Mouse (Mus musculus) cerebellum, postnatal 14 days (tissue): ENCODE results near the gene Tlk1.

Experiments
- DNase-seq, 2 experiments: peaks; one replicate each; pipeline ENCODE4 v3.0.0; 2021; ENCODE audit warnings: mixed read lengths in 2 of 2

Gene Tlk1

GRCm38 (mm10) chr2:70825371-70826051 is at the start of gene Tlk1:
TSS of gene Tlk1 (minus strand) at chr2:70825728.
- DNase-seq: peak; percentile 81 to 85

- no peak for DNase-seq
Measured at GRCm38 (mm10) chr2:70875129-70875528, 49.6 kb upstream of the Tlk1 start.

GRCm38 (mm10) chr2:70873168-70873567 is 47.6 kb upstream of the Tlk1 start:
- no peak for DNase-seq

GRCm38 (mm10) chr2:70871466-70872022 is 46.0 kb upstream of the Tlk1 start:
- DNase-seq: peak in 1 of 2 experiments; percentile 24

GRCm38 (mm10) chr2:70870819-70871218 is 45.3 kb upstream of the Tlk1 start:
- no peak for DNase-seq

GRCm38 (mm10) chr2:70869116-70869515 is 43.6 kb upstream of the Tlk1 start:
- no peak for DNase-seq

- no peak for DNase-seq
Measured at GRCm38 (mm10) chr2:70867231-70867630, 41.7 kb upstream of the Tlk1 start.

GRCm38 (mm10) chr2:70862881-70863280 is 37.4 kb upstream of the Tlk1 start:
- DNase-seq: no peak

- DNase-seq: peak in 1 of 2 experiments; percentile 24
Measured at GRCm38 (mm10) chr2:70859740-70860139, 34.2 kb upstream of the Tlk1 start.

GRCm38 (mm10) chr2:70856971-70857370 is 31.4 kb upstream of the Tlk1 start:
- no peak for DNase-seq

- DNase-seq: no peak
Measured at GRCm38 (mm10) chr2:70854231-70854888, 28.8 kb upstream of the Tlk1 start.

GRCm38 (mm10) chr2:70853329-70853728 is 27.8 kb upstream of the Tlk1 start:
- DNase-seq: no peak

GRCm38 (mm10) chr2:70852796-70853221 is 27.3 kb upstream of the Tlk1 start:
- DNase-seq: peak; percentile 10 to 14

- no peak for DNase-seq
Measured at GRCm38 (mm10) chr2:70852186-70852795, 26.8 kb upstream of the Tlk1 start.

GRCm38 (mm10) chr2:70845871-70846270 is 20.3 kb upstream of the Tlk1 start:
- DNase-seq: no peak

- no peak for DNase-seq
Measured at GRCm38 (mm10) chr2:70844694-70845395, 19.3 kb upstream of the Tlk1 start.

GRCm38 (mm10) chr2:70842049-70842618 is 16.6 kb upstream of the Tlk1 start:
- DNase-seq: peak; percentile 15 to 17

- DNase-seq: no peak
Measured at GRCm38 (mm10) chr2:70838536-70839216, 13.1 kb upstream of the Tlk1 start.

GRCm38 (mm10) chr2:70836306-70836651 is 10.8 kb upstream of the Tlk1 start:
- DNase-seq: no peak

- no peak for DNase-seq
Measured at GRCm38 (mm10) chr2:70835641-70836305, 10.2 kb upstream of the Tlk1 start.

GRCm38 (mm10) chr2:70835209-70835608 is 9.7 kb upstream of the Tlk1 start:
- DNase-seq: no peak

- no peak for DNase-seq
Measured at GRCm38 (mm10) chr2:70833261-70833660, 7.7 kb upstream of the Tlk1 start.
